Mouse (Mus musculus): Measurements from ENCODE around the gene Gbp5.

Gene Gbp5

DNA sequence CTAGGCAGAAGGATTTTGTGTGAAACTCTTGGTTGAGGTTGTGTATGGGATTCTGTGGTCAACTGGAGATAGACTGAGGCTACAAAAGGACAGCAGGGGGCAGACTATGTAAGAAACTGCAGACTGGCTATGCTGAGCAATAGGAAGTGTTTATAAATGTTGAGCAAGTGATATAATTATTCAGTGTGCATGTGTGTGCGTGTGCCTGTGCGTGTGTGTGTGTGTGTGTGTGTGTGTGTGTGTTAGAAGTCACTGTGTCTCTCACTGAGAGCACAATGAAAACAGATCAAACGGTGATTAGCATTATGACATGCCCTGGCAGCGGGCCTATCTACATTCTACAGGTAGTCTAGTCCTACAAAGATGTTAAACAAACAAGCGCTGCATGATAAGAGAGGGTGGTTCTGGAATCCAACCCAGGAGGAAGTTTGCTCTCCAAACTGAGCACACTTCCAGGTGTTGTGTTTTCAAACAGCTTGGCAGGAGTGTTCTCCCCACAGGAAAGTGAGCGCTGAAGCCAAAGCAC is at the start of gene Gbp5:
Gbp5 (plus strand) TSS at position 443 of the 526 bp plus-strand sequence.
- ATAC-seq (ENCODE audit: insufficient number of reproducible peaks, low FRiP score, low TSS enrichment), result no peak

DNA sequence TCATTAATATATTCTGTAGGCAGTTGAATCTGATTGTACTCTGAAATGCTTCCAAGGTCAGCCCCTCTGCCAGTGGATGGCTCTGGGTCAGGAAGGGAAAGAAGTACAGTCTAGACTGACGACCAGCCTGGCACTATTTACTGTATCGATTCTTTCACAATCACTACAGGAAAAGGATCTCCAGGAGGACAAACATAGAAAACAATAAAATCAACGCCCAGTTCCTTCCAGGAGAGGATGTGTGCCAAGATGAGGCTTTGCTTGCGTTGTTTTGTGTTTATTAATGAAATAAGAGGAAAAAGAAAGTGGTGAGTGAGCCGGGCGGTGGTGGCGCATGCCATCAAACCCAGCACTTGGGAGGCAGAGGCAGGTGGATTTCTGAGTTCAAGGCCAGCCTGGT is 39.6 kb upstream of the Gbp5 start:
- no peak for ATAC-seq (ENCODE audit: insufficient number of reproducible peaks, low FRiP score, low TSS enrichment)

DNA sequence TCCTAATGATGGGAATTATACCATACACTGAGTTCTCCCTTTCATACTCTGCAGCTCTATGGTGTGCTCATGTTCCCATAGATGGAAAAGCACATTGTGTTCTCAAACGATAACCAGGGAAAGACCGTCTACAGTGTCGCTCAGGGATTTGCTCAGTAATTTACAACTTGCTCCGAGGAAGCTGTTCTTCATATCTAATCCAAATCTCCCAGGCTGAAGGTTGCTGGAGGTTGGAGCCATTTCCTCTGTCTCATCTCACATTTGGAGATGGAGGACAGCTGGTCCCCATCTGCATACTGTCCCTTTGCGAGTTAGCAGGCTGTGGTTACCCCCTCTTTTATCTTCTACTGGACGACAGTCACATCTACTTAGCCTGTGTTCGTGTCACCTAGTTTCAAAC is 34.5 kb upstream of the Gbp5 start:
- no peak for ATAC-seq (ENCODE audit: insufficient number of reproducible peaks, low FRiP score, low TSS enrichment)

DNA sequence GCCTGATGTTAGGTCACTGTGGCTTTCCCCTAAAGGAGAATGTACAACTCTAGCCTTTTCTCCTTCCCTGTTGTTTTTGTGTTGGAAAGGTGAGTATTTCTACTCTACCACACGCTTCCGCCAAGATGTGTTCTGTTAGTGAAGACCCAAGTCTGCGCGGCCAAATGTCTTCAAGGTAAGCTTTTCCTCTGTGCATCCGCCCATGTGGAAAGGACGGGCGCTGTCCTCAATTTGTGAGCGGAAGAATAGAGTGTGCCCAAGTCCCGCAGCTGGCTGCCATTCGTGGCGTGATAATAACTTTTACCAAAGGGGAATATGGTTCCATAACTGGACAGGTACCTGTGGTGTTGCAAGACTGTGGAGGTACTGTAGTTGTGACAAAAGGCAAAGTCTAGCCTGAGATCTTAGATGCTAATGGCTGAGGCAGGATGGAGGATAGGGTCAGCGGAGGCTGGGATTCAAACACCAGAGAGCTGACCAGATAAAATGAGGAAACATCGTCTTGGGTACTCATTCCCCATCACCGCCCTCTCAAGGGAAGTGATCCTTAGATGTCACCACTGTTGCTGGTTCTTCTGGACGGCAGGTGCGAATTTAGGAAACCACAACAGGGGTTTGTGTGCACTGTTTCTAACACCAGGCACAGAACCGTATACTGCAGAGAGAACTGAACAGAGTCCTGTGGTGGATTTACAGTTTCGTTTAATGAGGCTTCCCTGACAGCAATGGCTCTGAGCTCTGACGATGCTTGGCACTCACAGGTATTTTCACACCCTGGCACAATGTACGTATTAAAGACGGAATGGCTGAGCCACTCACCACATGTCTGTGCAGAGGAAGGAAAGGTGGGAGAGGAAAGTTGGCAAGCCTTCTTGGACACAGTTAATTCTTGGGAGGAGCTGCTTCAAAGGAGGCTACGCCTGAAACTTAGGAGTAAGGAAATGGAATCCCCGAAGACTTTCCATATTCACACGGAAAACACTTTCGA is 30.7 kb upstream of the Gbp5 start:
- ATAC-seq (ENCODE audit: insufficient number of reproducible peaks, low FRiP score, low TSS enrichment), result no peak

DNA sequence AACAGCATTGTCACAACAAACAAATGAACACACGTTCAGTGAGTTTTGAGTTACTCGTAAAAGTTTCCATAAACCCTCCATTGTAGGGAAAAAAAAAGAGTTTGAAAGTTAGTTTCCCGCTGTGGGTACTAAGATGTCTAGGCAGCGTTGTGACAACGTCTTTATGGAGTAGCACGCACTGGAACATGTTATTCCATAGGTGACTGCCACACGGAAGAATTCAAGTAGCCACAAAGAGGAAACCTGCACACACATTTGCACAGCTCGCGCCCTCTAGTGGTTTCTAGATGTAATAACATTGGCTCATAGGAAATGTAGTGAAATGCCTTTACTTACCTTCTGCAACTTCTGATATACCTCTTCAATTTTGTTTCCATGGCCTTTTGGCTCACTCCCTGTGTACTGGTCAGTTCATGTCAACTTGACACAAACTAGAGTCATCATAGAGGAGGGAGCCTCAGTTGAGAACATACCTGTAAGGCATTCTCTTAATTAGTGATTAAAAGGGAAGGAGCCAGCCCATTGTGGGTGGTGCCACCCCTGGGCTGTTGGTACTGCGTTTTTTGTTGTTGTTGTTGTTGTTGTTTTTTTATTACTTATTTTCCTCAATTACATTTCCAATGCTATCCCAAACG is 19.3 kb upstream of the Gbp5 start:
- ATAC-seq (ENCODE audit: insufficient number of reproducible peaks, low FRiP score, low TSS enrichment), result 0 out of 2 replicates have a peak, but pooled peaks have one; percentile 26

DNA sequence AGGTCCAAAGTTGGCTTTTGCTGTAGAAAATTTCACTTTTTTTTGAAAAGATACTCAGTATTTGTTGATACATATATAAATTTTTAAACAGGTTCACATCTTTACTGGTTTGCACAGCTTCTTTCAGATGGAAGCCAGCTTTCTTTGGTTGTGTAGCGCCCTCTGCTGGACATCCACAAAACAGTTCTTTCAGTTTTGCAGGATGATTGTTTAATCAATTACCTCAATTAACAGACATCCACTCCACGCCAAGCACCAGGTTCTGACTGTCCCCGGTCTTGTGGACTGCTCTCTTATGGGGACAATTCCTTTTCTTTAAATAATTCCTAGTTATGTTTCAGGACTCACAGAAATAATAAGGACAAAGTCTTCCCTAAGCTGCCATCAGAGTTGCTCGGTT is 17.9 kb upstream of the Gbp5 start:
- 0 out of 2 replicates have a peak, but pooled peaks have one; percentile 6 for ATAC-seq (ENCODE audit: insufficient number of reproducible peaks, low FRiP score, low TSS enrichment)

DNA sequence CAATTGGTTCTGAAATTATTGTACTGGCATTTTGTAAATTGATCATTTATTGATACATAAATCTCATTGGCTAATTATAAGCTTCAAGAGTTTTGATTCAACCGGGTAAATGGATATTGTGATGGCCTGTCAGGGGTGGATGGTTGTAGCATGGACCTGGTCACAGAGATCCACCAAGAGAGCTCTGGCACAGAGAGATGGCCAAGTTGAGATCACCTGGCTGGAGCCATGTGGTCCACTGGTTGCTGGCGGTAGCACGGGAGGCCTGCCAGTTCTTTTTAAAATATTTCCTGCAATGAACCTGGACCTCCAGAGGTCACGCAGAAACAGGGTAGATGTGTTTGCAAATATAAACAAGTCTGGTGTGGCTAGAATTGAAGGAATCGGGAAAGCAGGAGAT is 15.9 kb upstream of the Gbp5 start:
- ATAC-seq (ENCODE audit: insufficient number of reproducible peaks, low FRiP score, low TSS enrichment), result no peak

DNA sequence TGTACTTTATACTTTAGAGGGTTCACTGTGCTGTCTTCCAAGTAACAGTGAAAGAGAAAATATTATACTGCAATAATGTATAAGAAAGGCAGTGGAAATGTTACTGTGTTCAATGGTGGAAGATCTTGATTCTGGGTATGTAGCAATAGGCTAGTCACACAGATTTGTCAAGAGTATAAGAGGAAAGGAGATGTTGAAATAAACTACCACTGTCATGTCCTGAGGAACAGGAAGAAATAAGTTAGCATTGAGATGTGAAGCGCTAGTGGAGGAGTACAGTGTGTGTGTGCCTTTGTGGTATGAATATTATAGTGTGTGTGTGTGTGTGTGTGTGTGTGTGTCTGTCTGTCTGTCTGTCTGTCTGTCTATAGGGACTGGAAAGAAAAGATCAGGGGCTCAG is 15.4 kb upstream of the Gbp5 start:
- ATAC-seq (ENCODE audit: insufficient number of reproducible peaks, low FRiP score, low TSS enrichment), result no peak

DNA sequence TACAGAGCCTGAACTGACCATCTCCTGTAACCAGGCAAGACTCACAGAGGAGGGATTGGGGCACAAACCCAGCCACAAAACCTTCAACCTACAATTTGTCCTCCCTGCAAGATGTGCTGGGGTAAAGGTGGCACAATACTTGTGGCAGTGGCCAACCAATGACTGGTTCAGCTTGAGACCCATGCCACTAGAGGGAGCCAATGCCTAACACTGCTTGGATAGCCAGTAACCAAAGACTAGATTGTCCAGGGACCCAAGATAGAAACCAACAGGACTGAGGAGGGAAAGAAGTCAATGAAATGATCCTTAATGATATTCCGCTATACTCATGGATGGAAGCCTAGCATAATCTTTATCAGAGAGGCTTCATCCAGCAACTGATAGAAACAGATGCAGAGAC is 3.3 kb upstream of the Gbp5 start:
- ATAC-seq (ENCODE audit: insufficient number of reproducible peaks, low FRiP score, low TSS enrichment), result peak; percentile 88

DNA sequence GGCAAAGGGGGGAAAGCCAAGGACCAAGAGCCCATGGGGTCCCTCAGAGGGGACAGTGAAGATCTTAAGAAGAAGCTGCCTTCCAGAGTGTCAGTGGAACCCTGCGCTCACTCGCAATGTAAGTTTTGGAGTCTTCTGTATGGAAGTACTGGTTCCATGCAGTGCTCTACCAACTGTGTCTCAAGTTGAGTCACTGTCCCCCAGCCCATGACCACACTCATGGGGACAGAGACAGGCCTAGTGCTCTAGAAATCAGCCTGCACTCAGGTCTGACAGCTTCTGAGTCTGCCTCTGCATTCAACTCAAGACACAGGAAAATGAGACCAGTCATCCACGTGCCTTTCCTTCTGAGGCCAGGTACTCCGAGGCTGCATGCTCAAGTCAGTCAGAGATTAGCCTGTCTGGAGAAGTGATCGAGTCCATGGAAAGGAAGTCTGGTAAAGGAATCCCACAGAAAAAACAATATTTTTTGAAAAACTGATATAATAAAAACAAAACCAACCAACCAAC is 1.4 kb downstream of the Gbp5 start:
- ATAC-seq (ENCODE audit: insufficient number of reproducible peaks, low FRiP score, low TSS enrichment), result no peak

DNA sequence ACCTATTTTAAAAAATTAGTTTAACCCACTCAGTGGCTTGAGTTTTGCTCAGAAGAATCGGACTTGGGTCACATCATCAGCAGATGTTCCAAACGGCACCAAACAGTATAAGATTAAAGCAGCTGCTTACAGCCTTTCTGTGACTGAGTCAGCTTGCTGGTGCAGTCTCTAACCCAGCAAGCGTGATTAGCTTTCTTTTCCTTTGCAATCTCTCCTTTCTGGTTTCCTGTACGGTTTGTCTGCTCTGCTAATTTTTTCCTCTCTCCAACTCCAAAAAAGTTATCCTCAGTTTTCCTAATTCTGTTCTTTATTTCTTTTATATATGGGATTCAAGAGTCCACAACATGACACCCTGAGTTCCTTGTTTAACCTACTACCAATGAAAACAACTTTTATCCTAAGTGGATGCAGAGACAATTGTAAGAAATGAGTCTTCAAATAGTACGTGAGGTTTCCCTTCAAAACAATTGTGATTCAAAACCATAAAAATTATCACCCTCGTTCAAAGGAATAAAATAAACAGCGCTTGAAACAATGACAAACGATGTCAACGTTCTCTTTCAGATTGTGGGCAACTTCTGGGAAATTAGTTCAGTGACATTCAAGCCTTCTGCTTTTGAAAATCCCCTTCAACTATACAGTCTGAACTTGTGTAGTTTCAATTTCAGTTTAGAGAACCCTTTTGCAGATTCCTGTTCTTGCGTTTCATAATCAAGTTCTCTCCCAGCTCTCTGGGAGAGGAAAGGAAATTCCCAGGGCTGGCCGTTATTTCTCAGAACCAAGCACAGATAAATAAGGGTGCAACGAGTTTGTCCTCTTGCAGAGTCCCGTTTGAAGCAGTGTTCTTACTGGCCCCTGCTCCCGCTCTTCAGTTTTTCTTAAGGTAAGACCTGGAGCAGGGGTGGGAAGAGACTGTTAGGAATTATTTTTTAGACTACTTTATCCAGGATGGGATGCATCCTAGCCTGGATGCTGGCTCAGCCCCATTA is 2.6 kb downstream of the Gbp5 start:
- no peak for ATAC-seq (ENCODE audit: insufficient number of reproducible peaks, low FRiP score, low TSS enrichment)

DNA sequence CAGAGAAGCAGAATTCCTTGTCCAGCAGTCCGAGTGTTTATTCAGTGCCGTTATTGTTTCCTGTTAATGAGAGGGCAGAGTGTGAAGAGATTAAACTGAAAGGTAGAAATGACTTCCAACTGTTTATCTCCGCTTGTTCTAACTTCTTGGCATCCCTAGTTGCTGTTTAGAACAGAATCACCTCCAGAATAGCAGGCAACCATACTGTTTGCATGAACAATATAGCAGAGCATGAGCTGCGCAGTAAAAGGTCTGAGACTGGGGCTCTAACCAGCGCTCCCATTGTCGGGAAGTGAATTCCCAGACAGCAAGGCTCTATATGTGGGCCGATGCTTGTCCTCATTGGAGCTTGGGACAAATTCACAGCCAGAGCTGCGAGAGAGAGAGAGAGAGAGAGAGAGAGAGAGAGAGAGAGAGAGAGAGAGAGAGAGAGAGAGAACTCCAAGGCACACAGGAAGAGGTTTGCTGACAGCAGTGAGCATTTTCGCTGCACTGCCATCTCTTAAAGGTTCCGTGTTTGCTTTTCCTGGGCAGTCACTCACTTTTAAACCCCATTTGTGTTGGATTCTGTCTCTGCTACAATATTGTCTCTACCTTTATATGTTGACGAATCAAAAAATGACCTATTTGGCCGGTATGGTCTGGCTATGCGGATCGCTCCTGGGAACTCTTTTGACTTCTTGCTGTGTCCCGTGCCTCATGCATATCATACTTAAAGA is 3.5 kb downstream of the Gbp5 start:
- ATAC-seq (ENCODE audit: insufficient number of reproducible peaks, low FRiP score, low TSS enrichment), result no peak

DNA sequence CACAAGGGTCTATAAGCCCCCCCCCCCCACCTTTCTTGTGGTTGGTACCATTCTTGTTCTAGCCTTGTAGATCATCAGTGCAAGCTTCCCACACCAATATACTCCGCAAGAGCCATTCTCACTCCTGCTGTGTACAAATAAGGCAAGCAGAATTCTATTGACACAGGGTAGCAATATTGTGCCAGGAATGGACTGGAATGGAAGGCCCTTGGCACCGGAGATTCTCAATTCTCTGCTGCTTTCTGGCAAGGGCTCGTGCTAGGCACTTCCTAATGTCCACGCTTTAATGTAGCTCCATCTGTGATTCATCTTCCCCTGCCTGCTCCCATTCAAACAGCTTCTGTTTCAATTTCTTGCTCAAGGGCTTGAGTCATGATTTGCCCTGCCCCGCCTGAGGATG is 5.2 kb downstream of the Gbp5 start:
- ATAC-seq (ENCODE audit: insufficient number of reproducible peaks, low FRiP score, low TSS enrichment), result peak; percentile 96

DNA sequence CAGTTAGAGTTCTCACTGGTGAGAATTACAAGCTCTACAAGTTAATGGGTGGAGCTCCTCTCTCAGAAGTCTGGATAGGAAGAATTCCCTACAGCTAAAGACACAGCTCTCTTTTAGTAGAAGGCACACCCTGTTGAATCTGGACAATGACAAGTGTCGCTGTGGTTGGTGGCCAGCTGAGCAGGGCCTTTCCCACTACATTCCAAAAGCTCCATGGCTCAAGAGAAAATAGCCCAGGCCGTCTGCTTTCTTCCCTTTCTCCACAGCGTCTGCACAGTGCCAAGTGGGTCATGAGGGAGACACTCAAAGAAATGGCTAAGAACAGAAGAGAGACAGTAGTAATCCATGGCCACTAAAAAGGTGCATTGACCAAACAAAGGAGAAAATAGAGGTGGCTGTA is 34.3 kb downstream of the Gbp5 start:
- no peak for ATAC-seq (ENCODE audit: insufficient number of reproducible peaks, low FRiP score, low TSS enrichment)

DNA sequence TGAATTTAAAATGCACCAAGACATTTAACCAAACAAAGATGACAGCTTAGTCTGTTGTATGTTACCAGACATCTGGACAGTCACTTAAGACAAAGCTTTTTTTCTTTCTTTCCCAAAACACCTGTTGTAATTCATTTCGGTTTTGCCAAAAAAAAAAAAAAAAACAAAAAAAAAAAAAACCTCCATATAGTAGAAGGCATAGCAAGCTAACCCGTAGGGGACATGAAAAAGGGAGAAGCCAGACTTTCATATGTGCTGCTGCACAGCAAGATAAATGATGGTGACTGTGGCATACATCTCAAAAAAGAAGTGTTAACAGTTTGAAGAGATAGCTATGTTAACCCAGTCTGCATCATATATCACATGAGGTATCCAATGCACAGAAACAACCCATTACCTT is 35.8 kb downstream of the Gbp5 start:
- ATAC-seq (ENCODE audit: insufficient number of reproducible peaks, low FRiP score, low TSS enrichment), result no peak

DNA sequence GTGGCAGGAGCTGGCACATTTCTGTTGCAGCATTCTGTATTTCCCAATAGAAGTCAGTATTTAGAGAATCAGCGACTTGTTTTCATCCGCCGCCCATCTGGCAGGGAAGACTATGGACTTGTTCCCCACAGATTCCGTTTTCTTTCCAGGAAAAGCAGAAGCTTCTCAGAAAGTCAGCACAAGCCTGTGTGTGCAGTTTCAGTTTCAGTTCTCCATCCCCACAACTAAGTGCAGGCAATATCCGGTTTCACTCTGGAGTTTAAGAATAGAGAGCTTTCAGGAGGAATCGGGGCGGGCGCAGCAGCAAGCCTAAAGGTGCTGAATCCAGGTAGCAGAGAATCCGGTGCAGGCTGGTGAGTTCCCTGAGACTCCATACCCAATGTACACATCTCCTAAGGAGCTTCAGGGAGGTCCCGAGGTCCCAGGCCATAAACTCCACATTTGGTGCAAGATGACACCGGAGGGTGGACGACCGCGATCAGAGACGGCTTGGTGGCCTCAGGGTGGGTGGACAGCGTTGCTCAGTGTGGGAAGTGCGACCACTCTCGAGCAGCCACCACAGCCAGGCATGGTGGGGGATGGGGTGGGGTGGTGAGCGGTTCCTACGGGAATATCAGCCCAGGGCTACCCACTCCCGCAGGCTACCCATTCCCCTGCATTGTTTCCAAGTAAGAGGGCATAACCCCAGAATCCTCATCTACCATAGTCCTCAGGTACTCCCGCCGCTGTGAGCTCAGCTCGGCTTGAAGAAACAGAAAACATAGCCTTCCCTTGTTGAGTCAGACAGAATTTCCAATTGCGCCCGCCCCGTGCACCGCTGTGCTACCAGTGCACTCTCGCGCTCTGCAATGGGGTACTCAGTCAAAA is 36.5 kb downstream of the Gbp5 start, which contains the start of gene Gbp7:
Gbp7 (plus strand) TSS at position 256 of the 867 bp plus-strand sequence.
- peak; percentile 41 for ATAC-seq (ENCODE audit: insufficient number of reproducible peaks, low FRiP score, low TSS enrichment)

DNA sequence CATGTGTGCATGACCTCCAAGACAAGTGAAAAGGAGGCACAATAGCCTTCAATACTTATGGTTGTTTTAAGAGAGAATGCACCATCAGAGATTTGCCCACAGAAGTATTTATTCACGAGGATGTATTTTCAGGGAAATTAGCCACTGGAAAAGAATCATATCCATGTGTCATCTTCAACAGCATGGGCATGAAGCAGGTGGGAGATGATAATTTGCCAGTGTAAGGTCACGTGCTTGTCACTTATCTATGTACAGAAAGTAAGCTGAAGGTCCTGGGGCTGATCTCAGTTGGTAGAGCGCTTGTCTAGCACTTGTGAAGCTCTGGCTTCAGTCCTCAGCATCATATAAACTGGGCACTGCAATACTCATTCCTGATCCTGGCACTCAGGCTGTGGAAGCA is 37.8 kb downstream of the Gbp5 start:
- ATAC-seq (ENCODE audit: insufficient number of reproducible peaks, low FRiP score, low TSS enrichment), result no peak

DNA sequence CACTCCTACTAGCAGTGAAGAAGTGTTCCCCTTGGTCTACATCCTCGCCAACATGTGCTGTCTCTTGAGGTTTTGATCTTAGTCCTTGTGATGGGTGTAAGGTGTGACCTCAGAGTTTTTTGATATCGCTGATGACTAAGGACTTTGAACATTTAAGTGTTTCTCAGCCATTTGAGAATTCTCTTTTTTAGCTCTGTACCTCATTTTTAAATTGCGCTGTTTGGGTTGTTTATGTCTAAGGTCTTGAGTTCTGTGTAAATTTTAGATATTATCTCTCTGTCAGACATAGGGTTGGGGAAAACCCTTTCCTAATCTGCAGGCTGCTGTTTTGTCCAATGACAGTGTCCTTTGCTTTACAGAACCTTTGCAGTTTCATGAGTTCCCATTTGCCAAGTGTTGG is 39.4 kb downstream of the Gbp5 start:
- ATAC-seq (ENCODE audit: insufficient number of reproducible peaks, low FRiP score, low TSS enrichment), result no peak

Measured in cerebellum, adult (tissue).